Mouse (Mus musculus) liver, adult 2 months (tissue): ENCODE measurements around the gene Chit1. TPM values are rescaled to one million over a fixed set of nuclear protein-coding genes. Genes with fewer than 3 reads are reported as not detected.

ENCODE experiments used
- DNase-seq: peaks from one replicate; pipeline ENCODE4 v3.0.0-alpha.2; 2011; ENCODE audit warnings: low read depth, low spot score; ENCODE audit errors: extremely low read depth
- H3K27ac ChIP-seq: fragments of 200-500 bp; replicated peaks from 2 replicates; pipeline ENCODE4 v1.5.1; 2012; ENCODE audit warnings: low read depth, mild to moderate bottlenecking, control low read depth, inconsistent platforms, low read length; ENCODE audit not compliant: insufficient read depth
- H3K27me3 ChIP-seq: fragments of 200-500 bp; 2 replicates; pipeline ENCODE4 v1.6.1; 2012; ENCODE audit warnings: mild to moderate bottlenecking, moderate library complexity, low read length, inconsistent platforms; ENCODE audit not compliant: control insufficient read depth, insufficient read depth
- H3K36me3 ChIP-seq: fragments of 200-500 bp; 2 replicates; pipeline ENCODE4 v1.6.1; 2012; ENCODE audit warnings: low read length, inconsistent platforms; ENCODE audit not compliant: control insufficient read depth, insufficient read depth
- H3K4me1 ChIP-seq: fragments of 200-500 bp; 2 replicates; pipeline ENCODE4 v1.6.1; 2011; ENCODE audit warnings: low read length; ENCODE audit not compliant: control insufficient read depth, insufficient read depth
- H3K4me3 ChIP-seq: fragments of 200-500 bp; 2 replicates; pipeline ENCODE4 v1.5.1; 2011; ENCODE audit warnings: low read depth, mild to moderate bottlenecking, control low read depth, low read length, moderate library complexity; ENCODE audit not compliant: insufficient read depth
- H3K79me2 ChIP-seq: fragments of 200-500 bp; 2 replicates; pipeline ENCODE4 v1.6.1; 2012; ENCODE audit warnings: inconsistent platforms, mild to moderate bottlenecking, low read length, moderate library complexity; ENCODE audit not compliant: control insufficient read depth, insufficient read depth
- H3K9ac ChIP-seq: fragments of 200-500 bp; 2 replicates; pipeline ENCODE4 v1.6.1; 2012; ENCODE audit warnings: low read depth, mild to moderate bottlenecking, control low read depth, inconsistent platforms, low read length
- CTCF ChIP-seq: fragments of 200-500 bp; IDR thresholded peaks from 2 replicates; pipeline ENCODE4 v1.5.1; 2011; ENCODE audit warnings: low read depth, low read length, control low read depth
- POLR2A ChIP-seq: fragments of 200-500 bp; IDR thresholded peaks from 2 replicates; pipeline ENCODE4 v1.6.1; 2011; ENCODE audit warnings: low read length, control low read depth; ENCODE audit not compliant: insufficient read depth; ENCODE audit errors: extremely low read depth
- WGBS: fragments of 180-500 bp; shearing (Covaris S2); methylation state at CpG from one replicate; pipeline ENCODE4 v1.1.7; 2018; 5-methylcytosine and 5-hydroxymethylcytosine counted together
- polyA plus RNA-seq: library from polyadenylated mRNA; depleted of rRNA; stranded (reverse); fragments of >200 nt; gene quantifications from 2 replicates; pipeline ENCODE4 v1.2.3, GENCODE M21; 2012
- total RNA-seq: library from RNA; depleted of rRNA; stranded (reverse); fragments of >200 nt; gene quantifications from 2 replicates; pipeline ENCODE4 v1.2.3, GENCODE M21; 2014

The Chit1 gene
- total and polyA plus RNA-seq, 2 experiments, result not detected

DNA sequence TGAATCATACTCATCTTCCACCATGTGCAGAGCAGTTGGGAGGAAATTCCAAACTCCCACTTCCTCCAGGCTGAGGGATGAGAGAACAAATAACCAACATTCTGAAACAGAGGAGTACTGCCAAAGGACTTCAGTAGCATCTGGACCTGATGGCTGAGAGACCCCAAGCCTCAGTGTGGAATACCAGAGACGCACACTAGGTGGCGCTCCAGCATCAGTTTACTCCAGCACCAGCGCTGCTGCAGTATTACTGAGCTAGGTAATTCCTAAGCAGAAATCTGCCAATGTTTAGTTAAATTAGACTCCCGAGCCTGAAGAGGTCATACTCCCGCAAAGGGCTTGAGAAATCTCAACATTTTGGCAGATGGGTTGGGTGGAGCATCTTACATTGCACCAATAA lies 9.1 kb downstream of the Chit1 start:
- 3% methylated on average over 5 of the region's 5 CpGs for WGBS
- H3K4me1 ChIP-seq, result no peaks in the 10 kb centered on the region
- H3K36me3 ChIP-seq, result no peaks in the 10 kb centered on the region
- H3K4me3 ChIP-seq, result no peak overlapping the region
- H3K79me2 ChIP-seq, result no peaks in the 10 kb centered on the region
- peak; percentile 23 for DNase-seq
- TF ChIP-seq CTCF (peak; percentile 93), POLR2A (no peak)
- no peaks in the 10 kb centered on the region for H3K27me3 ChIP-seq
- no peak overlapping the region for H3K9ac ChIP-seq
- H3K27ac ChIP-seq, result no peak overlapping the region

DNA sequence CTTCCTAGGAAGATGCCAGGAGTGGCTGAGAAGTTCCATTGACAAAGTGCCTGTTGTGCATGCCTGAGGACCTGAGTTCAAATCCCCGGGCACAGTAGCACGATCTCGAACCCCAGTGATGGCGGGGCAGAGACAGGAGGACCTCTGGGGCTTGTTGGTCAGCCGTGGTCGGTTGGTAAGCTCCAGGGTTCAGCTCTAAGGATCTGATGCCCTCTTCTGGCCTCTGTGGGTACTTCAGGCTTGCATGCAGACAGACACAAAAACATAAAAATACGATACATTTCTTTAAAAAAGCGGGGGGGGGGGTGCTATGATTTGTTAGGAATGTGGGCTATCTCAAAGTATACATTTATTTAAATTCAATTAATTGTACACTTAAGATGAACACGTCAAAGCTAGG lies 11.2 kb downstream of the Chit1 start:
- no peak overlapping the region for H3K27ac ChIP-seq
- H3K4me1 ChIP-seq, result no peaks in the 10 kb centered on the region
- TF ChIP-seq CTCF (peak; percentile 62), POLR2A (no peak)
- 62% methylated on average over 9 of the region's 9 CpGs for WGBS
- no peaks in the 10 kb centered on the region for H3K27me3 ChIP-seq
- H3K79me2 ChIP-seq, result no peaks in the 10 kb centered on the region
- no peak for DNase-seq
- H3K9ac ChIP-seq, result no peak overlapping the region
- H3K4me3 ChIP-seq, result no peak overlapping the region
- no peaks in the 10 kb centered on the region for H3K36me3 ChIP-seq

DNA sequence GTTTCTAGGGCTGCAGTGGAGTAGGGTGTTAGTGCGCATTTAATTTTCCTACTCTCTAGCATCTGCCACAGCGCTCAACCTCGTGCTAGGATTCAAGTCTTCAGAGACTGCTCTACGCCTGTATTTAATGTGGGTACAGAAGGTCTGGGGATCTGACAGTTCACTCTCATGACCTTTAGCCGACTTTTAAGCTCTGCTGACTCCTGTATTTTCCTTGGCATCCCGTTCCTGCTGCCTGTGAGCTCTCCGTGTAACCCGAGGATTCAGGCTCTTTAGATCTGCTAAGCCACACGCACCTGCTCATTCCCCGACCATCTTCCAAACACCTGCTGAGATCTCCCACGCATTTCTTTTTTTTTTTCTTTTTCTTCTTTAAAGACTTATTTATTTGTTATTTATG lies 22.3 kb downstream of the Chit1 start:
- Histone ChIP-seq H3K79me2 (no peaks in the 10 kb centered on the region), H3K9ac (no peak overlapping the region), H3K27ac (no peak overlapping the region), H3K36me3 (no peaks in the 10 kb centered on the region), H3K4me1 (no peaks in the 10 kb centered on the region), H3K4me3 (no peak overlapping the region), H3K27me3 (no peaks in the 10 kb centered on the region)
- 50% methylated on average over 11 of the region's 11 CpGs for whole genome bisulfite sequencing
- TF ChIP-seq POLR2A (no peak), CTCF (no peak)
- peak; percentile 45 for DNase-seq

DNA sequence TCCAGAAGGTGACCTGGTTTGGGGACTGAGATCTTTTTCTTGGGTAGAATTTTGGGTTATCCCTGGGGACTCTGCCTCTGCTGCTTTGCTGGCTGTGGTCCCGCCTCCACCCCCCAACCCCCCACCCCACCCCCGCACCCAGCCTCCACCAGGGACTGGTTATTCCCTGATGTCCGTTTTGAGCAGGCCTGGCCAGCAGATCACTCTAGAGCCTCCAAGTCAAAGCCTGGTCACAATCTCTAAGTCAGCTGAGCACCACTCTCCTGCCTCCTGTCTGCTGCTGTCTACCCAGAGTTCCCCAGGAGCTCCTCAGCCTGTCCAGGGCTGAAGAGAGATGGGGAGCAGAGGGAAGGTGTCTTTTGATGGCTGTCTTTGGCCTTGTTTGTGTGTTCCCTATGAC lies 25.3 kb downstream of the Chit1 start:
- Histone ChIP-seq H3K36me3 (no peaks in the 10 kb centered on the region), H3K9ac (no peak overlapping the region), H3K79me2 (no peaks in the 10 kb centered on the region), H3K27me3 (no peaks in the 10 kb centered on the region; the same call in 1 of the 2 replicates), H3K4me1 (no peaks in the 10 kb centered on the region), H3K4me3 (no peak overlapping the region), H3K27ac (no peak overlapping the region)
- TF ChIP-seq POLR2A (no peak), CTCF (no peak)
- no peak for DNase-seq
- 66% methylated on average over 3 of the region's 3 CpGs for WGBS

DNA sequence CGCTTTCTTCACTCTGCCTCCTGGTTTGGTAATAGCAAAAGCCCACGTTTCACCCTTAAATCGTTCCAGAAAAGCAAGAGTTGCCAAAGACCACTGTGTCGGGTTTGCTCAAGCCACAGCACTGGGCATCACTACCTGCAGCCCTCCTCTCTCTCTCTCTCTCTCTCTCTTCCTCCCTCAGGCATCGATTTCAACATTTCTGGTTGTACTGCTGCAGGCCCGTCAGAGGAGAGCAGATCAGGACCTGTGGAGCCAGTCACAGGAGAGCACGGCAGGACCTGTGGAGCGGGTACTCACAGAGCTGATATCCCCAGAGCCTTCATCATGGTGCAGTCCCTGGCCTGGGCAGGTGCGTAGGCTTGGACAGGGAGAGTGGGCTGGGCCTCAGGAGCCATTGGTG lies 27.4 kb downstream of the Chit1 start:
- DNase-seq, result no peak
- H3K36me3 ChIP-seq, result no peaks in the 10 kb centered on the region
- no peak for TF ChIP-seq CTCF
- no peak for TF ChIP-seq POLR2A
- H3K79me2 ChIP-seq, result no peaks in the 10 kb centered on the region
- 87% methylated on average over 9 of the region's 9 CpGs for WGBS
- H3K4me3 ChIP-seq, result no peak overlapping the region
- H3K27me3 ChIP-seq, result no peaks in the 10 kb centered on the region; the same call in 1 of the 2 replicates
- no peak overlapping the region for H3K9ac ChIP-seq
- H3K4me1 ChIP-seq, result no peaks in the 10 kb centered on the region
- no peak overlapping the region for H3K27ac ChIP-seq

DNA sequence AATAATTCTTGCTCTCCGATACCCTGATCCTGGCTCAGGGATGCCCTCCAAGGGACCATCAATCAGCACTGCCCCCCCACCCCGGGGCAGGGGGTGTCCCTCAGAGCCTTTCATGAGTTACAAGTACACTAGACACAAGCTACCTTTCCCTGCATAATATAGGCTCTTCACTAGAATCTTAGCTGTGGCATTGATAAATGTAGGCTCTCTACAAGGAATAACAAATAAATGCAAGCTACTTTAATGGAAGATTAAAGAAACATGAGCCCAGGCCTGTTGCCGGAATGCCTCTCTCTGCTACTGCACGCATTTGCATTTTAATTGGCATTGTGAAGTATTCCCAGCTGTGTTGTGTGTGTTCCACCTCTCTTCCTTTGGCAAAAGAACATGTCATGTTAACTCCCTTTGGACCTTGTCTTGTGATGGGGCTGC lies 31.3 kb downstream of the Chit1 start:
- H3K27ac ChIP-seq, result no peak overlapping the region
- 75% methylated on average over 4 of the region's 4 CpGs for WGBS
- no peaks in the 10 kb centered on the region for H3K79me2 ChIP-seq
- no peaks in the 10 kb centered on the region for H3K36me3 ChIP-seq
- TF ChIP-seq CTCF, result no peak
- no peak for TF ChIP-seq POLR2A
- no peak for DNase-seq
- H3K27me3 ChIP-seq, result no peaks in the 10 kb centered on the region; the same call in 1 of the 2 replicates
- H3K4me3 ChIP-seq, result no peak overlapping the region
- no peak overlapping the region for H3K9ac ChIP-seq
- no peaks in the 10 kb centered on the region for H3K4me1 ChIP-seq
